Mouse (Mus musculus) CH12.LX (cell line): ENCODE measurements around the gene Rgs19. TPM values are rescaled to one million over a fixed set of nuclear protein-coding genes. Genes with fewer than 3 reads are reported as not detected.

Source experiments
- DNase-seq: peaks from one replicate; pipeline ENCODE4 v3.0.0-alpha.2; 2013; ENCODE audit errors: extremely low read depth
- H3K27ac ChIP-seq: 2 replicates; pipeline ENCODE4 v1.5.1; 2012; ENCODE audit warnings: low read depth, mild to moderate bottlenecking, control low read depth, moderate library complexity; ENCODE audit not compliant: insufficient read depth
- H3K27me3 ChIP-seq: replicated peaks from 2 replicates; pipeline ENCODE3; 2012; ENCODE audit warnings: inconsistent platforms
- H3K36me3 ChIP-seq, 2 experiments: replicated peaks in 1 of 2; 2 replicates each; pipeline versions ENCODE3 to v1.6.1; 2012; ENCODE audit warnings: inconsistent platforms in 1 of 2, low read length in 1 of 2, mild to moderate bottlenecking in 1 of 2, mixed read lengths in 1 of 2, moderate library complexity in 1 of 2; ENCODE audit not compliant: control insufficient read depth in 1 of 2, insufficient read depth in 1 of 2
- H3K4me1 ChIP-seq, 2 experiments: 2 replicates each; pipeline ENCODE4 v1.6.1; 2012; ENCODE audit warnings: inconsistent platforms in 1 of 2, moderate library complexity in 1 of 2; ENCODE audit not compliant: insufficient read depth in 2 of 2, control insufficient read depth in 1 of 2
- H3K4me2 ChIP-seq: 2 replicates; pipeline ENCODE4 v1.6.1; 2012; ENCODE audit warnings: low read depth, mild to moderate bottlenecking, control low read depth; ENCODE audit not compliant: poor library complexity, insufficient read depth, severe bottlenecking
- H3K4me3 ChIP-seq, 3 experiments: fragments of 150-350 bp in 1 of 3; sonication (generic) in 1 of 3; replicated peaks in 1 of 3; 2 replicates each; pipeline versions ENCODE3 to v1.5.1; 2011 to 2012; ENCODE audit warnings: low read depth in 2 of 3, low read length in 2 of 3, mild to moderate bottlenecking in 2 of 3, moderate library complexity in 2 of 3, control low read depth in 1 of 3, improper control_type of control experiment in 1 of 3, inconsistent platforms in 1 of 3, mixed read lengths in 1 of 3; ENCODE audit not compliant: poor library complexity in 1 of 3
- H3K79me2 ChIP-seq: replicated peaks from 2 replicates; pipeline ENCODE4 v1.6.1; 2012; ENCODE audit warnings: mild to moderate bottlenecking, moderate library complexity; ENCODE audit not compliant: control insufficient read depth, poor library complexity, insufficient read depth, severe bottlenecking; ENCODE audit errors: extremely low read depth
- H3K9ac ChIP-seq: 2 replicates; pipeline ENCODE4 v1.6.1; 2012; ENCODE audit warnings: low read depth, mild to moderate bottlenecking, control low read depth, moderate library complexity; ENCODE audit not compliant: insufficient read depth
- H3K9me3 ChIP-seq: replicated peaks from 2 replicates; pipeline ENCODE3; 2012; ENCODE audit warnings: low read length, inconsistent platforms, mixed read lengths
- CHD2 ChIP-seq: IDR thresholded peaks from 2 replicates; pipeline ENCODE4 v1.6.1; 2011; ENCODE audit warnings: low read length, improper control_type of control experiment
- CTCF ChIP-seq, 2 experiments: IDR thresholded peaks in 1 of 2; conservative IDR thresholded peaks in 1 of 2; 2 replicates each; pipeline ENCODE4 v1.5.1; 2011 to 2012; ENCODE audit warnings: low read depth in 2 of 2, low read length in 2 of 2, improper control_type of control experiment in 1 of 2, inconsistent platforms in 1 of 2, mild to moderate bottlenecking in 1 of 2, moderate library complexity in 1 of 2
- EP300 ChIP-seq: IDR thresholded peaks from 2 replicates; pipeline ENCODE4 v1.6.1; 2011; ENCODE audit warnings: low read length, improper control_type of control experiment
- ETS1 ChIP-seq: conservative IDR thresholded peaks from 2 replicates; pipeline ENCODE4 v1.6.1; 2012; ENCODE audit warnings: low read depth, mild to moderate bottlenecking, inconsistent platforms, low read length, improper control_type of control experiment, moderate library complexity
- GABPA ChIP-seq: IDR thresholded peaks from 2 replicates; pipeline ENCODE4 v1.6.1; 2012; ENCODE audit warnings: low read depth, low read length, improper control_type of control experiment, inconsistent platforms; ENCODE audit not compliant: insufficient replicate concordance
- HCFC1 ChIP-seq: IDR thresholded peaks from 2 replicates; pipeline ENCODE4 v1.6.1; 2012; ENCODE audit warnings: low read depth, mild to moderate bottlenecking, inconsistent platforms, low read length, improper control_type of control experiment
- IRF4 ChIP-seq: IDR thresholded peaks from 2 replicates; pipeline ENCODE4 v1.6.1; 2014; ENCODE audit warnings: low read depth, mild to moderate bottlenecking, inconsistent platforms, low read length, improper control_type of control experiment
- MAX ChIP-seq: IDR thresholded peaks from 2 replicates; pipeline ENCODE4 v1.6.1; 2011; ENCODE audit warnings: low read length, improper control_type of control experiment
- MAZ ChIP-seq: IDR thresholded peaks from 2 replicates; pipeline ENCODE4 v1.6.1; 2012; ENCODE audit warnings: low read depth, mild to moderate bottlenecking, inconsistent platforms, low read length, improper control_type of control experiment, moderate library complexity
- NELFE ChIP-seq: IDR thresholded peaks from 2 replicates; pipeline ENCODE4 v1.6.1; 2011; ENCODE audit warnings: low read depth, low read length, improper control_type of control experiment
- NRF1 ChIP-seq: IDR thresholded peaks from 2 replicates; pipeline ENCODE4 v1.6.1; 2014; ENCODE audit warnings: low read depth, mild to moderate bottlenecking, inconsistent platforms, low read length, improper control_type of control experiment, moderate library complexity
- PAX5 ChIP-seq: IDR thresholded peaks from 2 replicates; pipeline ENCODE4 v1.6.1; 2012; ENCODE audit warnings: low read length, inconsistent platforms, mixed read lengths
- RCOR1 ChIP-seq: conservative IDR thresholded peaks from 2 replicates; pipeline ENCODE4 v1.6.1; 2012; ENCODE audit warnings: low read depth, mild to moderate bottlenecking, inconsistent platforms, low read length, improper control_type of control experiment
- SIN3A ChIP-seq: IDR thresholded peaks from 2 replicates; pipeline ENCODE4 v1.6.1; 2012; ENCODE audit warnings: low read length, improper control_type of control experiment, inconsistent platforms
- SMC3 ChIP-seq: IDR thresholded peaks from 2 replicates; pipeline ENCODE4 v1.6.1; 2011; ENCODE audit warnings: low read depth, low read length, improper control_type of control experiment
- UBTF ChIP-seq: IDR thresholded peaks from 2 replicates; pipeline ENCODE4 v1.6.1; 2012; ENCODE audit warnings: low read depth, mild to moderate bottlenecking, inconsistent platforms, low read length, improper control_type of control experiment, moderate library complexity
- USF2 ChIP-seq: conservative IDR thresholded peaks from 2 replicates; pipeline ENCODE4 v1.6.1; 2011; ENCODE audit warnings: low read depth, low read length, improper control_type of control experiment
- ZKSCAN1 ChIP-seq: IDR thresholded peaks from 2 replicates; pipeline ENCODE4 v1.6.1; 2012; ENCODE audit warnings: low read depth, inconsistent platforms, low read length, improper control_type of control experiment, borderline replicate concordance
- dilution Hi-C: fragments of 300-500 bp; cut with MboI; formaldehyde crosslinking; loops from 2 replicates; pipeline ENCODE4 v1.14.3; 2020; ENCODE audit warnings: low sequenced_read_pairs; ENCODE audit not compliant: extremely low pct_unique_long_range_greater_than_20kb, extremely low pct_ligation_motif_present
- in situ Hi-C: fragments of 300-500 bp; cut with MboI; formaldehyde crosslinking; loops from 3 replicates; pipeline ENCODE4 v1.14.3; 2019; ENCODE audit warnings: low sequenced_read_pairs, low pct_ligation_motif_present, low pct_unique_long_range_greater_than_20kb, mixed read lengths
- polyA plus RNA-seq: library from polyadenylated mRNA; unstranded; fragments of >175 nt; gene quantifications from 2 replicates; pipeline ENCODE4 v1.2.1, GENCODE M21; 2012; ENCODE audit warnings: low read depth; ENCODE audit not compliant: insufficient read length
- total RNA-seq, 2 experiments: library from RNA; depleted of rRNA; stranded (reverse); fragments of 300-350 nt in 1 of 2; fragments of >200 nt in 1 of 2; gene quantifications; 2 replicates each; pipeline ENCODE4 v1.2.3; 2012 to 2014

Gene Rgs19
- total and polyA plus RNA-seq, 3 experiments, result 50.2 to 159 (median 67.0) TPM

- Histone ChIP-seq H3K4me1 (peaks cover 8 to 17% of the 10 kb centered on the region in 2 experiments; a peak in 3 of 4 replicates), H3K4me2 (no peak overlapping the region), H3K27ac (no peak overlapping the region), H3K79me2 (no peaks in the 10 kb centered on the region), H3K36me3 (no peaks in the 10 kb centered on the region), H3K27me3 (peaks cover 9% of the 10 kb centered on the region), H3K9me3 (peaks cover 7% of the 10 kb centered on the region), H3K4me3 (no peak overlapping the region), H3K9ac (no peak overlapping the region)
- dilution Hi-C loops, result no loop called here
- DNase-seq, result no peak
- in situ Hi-C loops, result no loop called here
- TF ChIP-seq SMC3 (no peak), NELFE (no peak), HCFC1 (no peak), NRF1 (no peak), RCOR1 (no peak), MAX (no peak), ETS1 (no peak), ZKSCAN1 (no peak), UBTF (no peak)
These were observed 20.3 kb downstream of the Rgs19 start for GRCm38 (mm10) chr2:181673501-181673900.

GRCm38 (mm10) chr2:181671984-181672383, 21.8 kb downstream of the Rgs19 start:
- Histone ChIP-seq H3K36me3 (no peaks in the 10 kb centered on the region), H3K4me3 (no peak overlapping the region), H3K4me1 (peaks cover 3 to 7% of the 10 kb centered on the region in 2 experiments; a peak in 3 of 4 replicates), H3K79me2 (no peaks in the 10 kb centered on the region), H3K27ac (no peak overlapping the region), H3K4me2 (no peak overlapping the region), H3K9me3 (peaks cover 7% of the 10 kb centered on the region), H3K9ac (no peak overlapping the region), H3K27me3 (peaks cover 9% of the 10 kb centered on the region)
- TF ChIP-seq PAX5 (no peak), IRF4 (no peak), CHD2 (no peak), CTCF (conservative IDR thresholded peaks at IDR 0.05 in 1 of 2, IDR thresholded peaks at IDR 0.05 in 1 of 2; ENCODE audit: low read depth in 2 of 2, low read length in 2 of 2) (no peak), GABPA (no peak), MAZ (no peak), SIN3A (no peak), NRF1 (no peak), SMC3 (no peak), USF2 (no peak), EP300 (no peak)
- no peak for DNase-seq
- dilution Hi-C loops, result no loop called here
- in situ Hi-C loops, result no loop called here
